In the genomic region with DNA sequence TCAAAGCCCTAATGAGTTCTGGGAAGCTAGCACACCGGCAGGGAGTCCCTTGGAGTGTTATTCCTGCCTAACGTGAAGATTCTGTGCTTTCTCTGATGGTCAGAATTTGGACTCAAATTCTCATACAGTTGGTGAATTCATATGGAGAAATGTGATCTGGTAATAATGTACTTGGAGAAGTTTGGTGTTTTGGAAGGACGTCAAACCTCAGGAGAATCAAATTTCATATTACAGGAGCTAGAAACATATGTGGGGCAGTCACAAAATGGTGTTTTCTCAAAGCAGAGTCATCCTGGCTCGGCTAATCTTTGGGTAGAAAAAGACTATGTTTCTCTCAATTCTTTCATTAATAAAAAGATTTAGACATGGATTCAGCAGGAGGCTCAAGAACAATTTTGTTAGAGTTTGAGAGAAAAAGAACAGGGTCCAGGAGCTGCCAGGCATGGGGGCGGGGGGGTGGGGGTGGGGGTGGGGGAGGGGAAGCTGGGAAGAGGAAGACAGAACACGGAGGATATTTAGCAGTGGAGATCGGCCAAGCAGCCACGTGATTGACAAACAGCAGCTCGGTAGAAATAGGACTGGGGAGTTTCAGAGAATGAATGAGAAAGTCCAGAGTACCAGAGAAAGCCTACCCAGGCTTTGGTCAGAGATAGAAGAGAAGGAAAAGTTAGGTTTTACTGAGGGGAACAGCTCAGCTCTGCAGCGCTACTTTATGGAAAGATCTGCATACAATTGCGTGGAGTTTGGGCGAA, we compare ENCODE assay signal across 12 mouse cellular contexts.
DNase-seq lines count a peak whose midpoint lies in the region; ATAC-seq and TF ChIP-seq lines count a peak whose summit lies in the region.
"Had no signal": no experiment of that assay in that cellular context is flagged by ENCODE, and none has a peak within 500 bp of the region (broad histone marks: within the 10 kb centered on the region; RNA-seq: fewer than 3 reads in every experiment).

No protein-coding gene starts in this region.

- 0 out of 2 replicates have a peak, but pooled peaks cover 2% of the 10 kb centered on the region for H3K4me1 ChIP-seq in heart, embryonic 11.5 days (ENCODE audit: control insufficient read depth, insufficient read depth, low read length)
- H3K4me1 ChIP-seq in midbrain, embryonic 10.5 days, result peaks cover 14% of the 10 kb centered on the region
- no peaks in the 10 kb centered on the region for H3K4me1 ChIP-seq in midbrain, embryonic 11.5 days (ENCODE audit: control insufficient read depth, insufficient read depth, low read length)
- H3K4me1 ChIP-seq in heart, embryonic 15.5 days (replicated peaks), result peaks cover 5% of the 10 kb centered on the region; the same call in 1 of the 2 replicates

- peak overlapping the region; percentile 25; the same call in 1 of the 2 replicates for H3K4me2 ChIP-seq in heart, embryonic 11.5 days
- H3K4me2 ChIP-seq in midbrain, embryonic 11.5 days, result no peak overlapping the region
- H3K4me2 ChIP-seq in heart, embryonic 15.5 days, result peak overlapping the region; percentile 34; the same call in 1 of the 2 replicates
- peak overlapping the region; percentile 30 for H3K4me2 ChIP-seq in myocyte (ENCODE audit: low read depth)

- no peak overlapping the region for H3K4me3 ChIP-seq in heart, embryonic 11.5 days (ENCODE audit: low read depth, low read length)
- peak overlapping the region; percentile 22 for H3K4me3 ChIP-seq in midbrain, embryonic 10.5 days
- no peak overlapping the region for H3K4me3 ChIP-seq in midbrain, embryonic 11.5 days (ENCODE audit: low read depth, low read length)
- H3K4me3 ChIP-seq in heart, embryonic 15.5 days, result no peak overlapping the region
- no peak overlapping the region for H3K4me3 ChIP-seq in myocyte
- H3K4me3 ChIP-seq: megakaryocyte, embryonic 14.5 days had no signal

- no peak overlapping the region for H3K27ac ChIP-seq in heart, embryonic 11.5 days (ENCODE audit: low read depth, low read length)
- peak overlapping the region; percentile 49; the same call in 1 of the 2 replicates for H3K27ac ChIP-seq in midbrain, embryonic 10.5 days (replicated peaks)
- H3K27ac ChIP-seq in midbrain, embryonic 11.5 days (ENCODE audit: low read depth, low read length), result no peak overlapping the region
- no peak overlapping the region for H3K27ac ChIP-seq in heart, embryonic 15.5 days
- H3K27ac ChIP-seq: liver, embryonic 14.5 days had no signal

- 0 out of 2 replicates have a peak, but pooled peaks cover 3% of the 10 kb centered on the region for H3K9me3 ChIP-seq in heart, embryonic 11.5 days (replicated peaks; ENCODE audit: control insufficient read depth, low read length)
- no peaks in the 10 kb centered on the region for H3K9me3 ChIP-seq in midbrain, embryonic 10.5 days (replicated peaks)
- H3K9me3 ChIP-seq in midbrain, embryonic 11.5 days (ENCODE audit: control insufficient read depth, low read length), result no peaks in the 10 kb centered on the region
- no peaks in the 10 kb centered on the region for H3K9me3 ChIP-seq in heart, embryonic 15.5 days (replicated peaks)

- WGBS in heart, embryonic 11.5 days (ENCODE audit: insufficient replicate concordance), result 42% methylated on average over 12 of the region's 12 CpGs
- 46% methylated on average over 12 of the region's 12 CpGs for WGBS in midbrain, embryonic 10.5 days
- WGBS in midbrain, embryonic 11.5 days, result 38% methylated on average over 12 of the region's 12 CpGs
- 37% methylated on average over 12 of the region's 12 CpGs for WGBS in heart, embryonic 15.5 days

- H3K79me2 ChIP-seq in myocyte (ENCODE audit: control insufficient read depth, insufficient read depth), result no peaks in the 10 kb centered on the region

- no peak for TF ChIP-seq POLR2A in myocyte (IDR thresholded peaks at IDR 0.05; ENCODE audit: insufficient read length, low read depth)

- no peak overlapping the region for H3ac ChIP-seq in myocyte (ENCODE audit: control insufficient read depth, insufficient read length)

- no peaks in the 10 kb centered on the region for H3K36me3 ChIP-seq in heart, embryonic 11.5 days (ENCODE audit: control insufficient read depth, insufficient read depth, low read length)
- H3K36me3 ChIP-seq in midbrain, embryonic 10.5 days, result no peaks in the 10 kb centered on the region
- no peaks in the 10 kb centered on the region for H3K36me3 ChIP-seq in midbrain, embryonic 11.5 days (ENCODE audit: control insufficient read depth, insufficient read depth, low read length)
- no peaks in the 10 kb centered on the region for H3K36me3 ChIP-seq in heart, embryonic 15.5 days
- H3K36me3 ChIP-seq in myocyte (ENCODE audit: control insufficient read depth, insufficient read depth), result no peaks in the 10 kb centered on the region

- DNase-seq in heart, adult 8-10 months (ENCODE audit: low spot score), result no peak
- no peak for DNase-seq in midbrain, embryonic 10.5 days (ENCODE audit: low spot score)
- DNase-seq in midbrain, embryonic 11.5 days (ENCODE audit: low spot score, missing footprints), result no peak
- no peak for DNase-seq in layer of hippocampus, postnatal 14 days (ENCODE audit: low spot score in 2 of 2)
- DNase-seq in layer of hippocampus, adult 18-20 months (ENCODE audit: low spot score in 2 of 2), result no peak
- DNase-seq: cerebellum, adult 9-10 months; layer of hippocampus, adult 9-11 months had no signal

- no peaks in the 10 kb centered on the region for H3K27me3 ChIP-seq in heart, embryonic 11.5 days (ENCODE audit: control insufficient read depth, insufficient read depth, low read length)
- peaks cover 6% of the 10 kb centered on the region; the same call in 1 of the 2 replicates for H3K27me3 ChIP-seq in midbrain, embryonic 10.5 days (ENCODE audit: low read depth, poor library complexity, severe bottlenecking)
- H3K27me3 ChIP-seq in midbrain, embryonic 11.5 days (ENCODE audit: control insufficient read depth, insufficient read depth, low read length), result no peaks in the 10 kb centered on the region
- no peaks in the 10 kb centered on the region for H3K27me3 ChIP-seq in heart, embryonic 15.5 days
- H3K27me3 ChIP-seq in myocyte (ENCODE audit: control insufficient read depth, insufficient read depth, insufficient read length), result no peaks in the 10 kb centered on the region

- H3K9ac ChIP-seq in heart, embryonic 11.5 days (ENCODE audit: low read depth, low read length), result no peak overlapping the region
- H3K9ac ChIP-seq in midbrain, embryonic 11.5 days (ENCODE audit: low read length), result no peak overlapping the region
- no peak overlapping the region for H3K9ac ChIP-seq in heart, embryonic 15.5 days
- H3K9ac ChIP-seq: liver, embryonic 14.5 days had no signal

- ATAC-seq in heart, embryonic 11.5 days (replicated peaks; ENCODE audit: insufficient number of reproducible peaks, low FRiP score, low TSS enrichment), result no peak
- ATAC-seq in midbrain, embryonic 11.5 days (ENCODE audit: low FRiP score), result no peak
- ATAC-seq in heart, embryonic 15.5 days (replicated peaks; ENCODE audit: insufficient number of reproducible peaks, insufficient read depth, low FRiP score, low read depth), result no peak

TF ChIP-seq in myocyte, 11 proteins besides CTCF, POLR2A, EP300 and RAD21:
- TF ChIP-seq USF1 (IDR thresholded peaks at IDR 0.05; ENCODE audit: low read depth) (peak; percentile 33), SRF (IDR thresholded peaks at IDR 0.05; ENCODE audit: control insufficient read depth, insufficient read length, low read depth) (no peak)
